Mouse (Mus musculus) heart, embryonic 16.5 days (tissue): ENCODE data around the gene Dmrtc1b. TPM values are rescaled to one million over a fixed set of nuclear protein-coding genes. Genes with fewer than 3 reads are reported as not detected.
"Not testable (repeated sequence)": the region's sequence is repeated elsewhere in the genome, so short reads cannot be mapped to it uniquely, and the experiment has no call there.

Source experiments
- ATAC-seq: fragments of 200-750 bp; cut with Nextera tagmentation; replicated peaks from 2 replicates; pipeline ENCODE4 v1.8.0; 2017; ENCODE audit warnings: moderate number of reproducible peaks; ENCODE audit not compliant: insufficient read depth, low FRiP score; ENCODE audit errors: extremely low read depth
- H3K27ac ChIP-seq: fragments of 300-500 bp; sonication (generic); 2 replicates; pipeline ENCODE4 v1.5.1; 2014; ENCODE audit warnings: mild to moderate bottlenecking, low read length, control low read depth, moderate library complexity
- H3K27me3 ChIP-seq: fragments of 300-500 bp; sonication (generic); 2 replicates; pipeline ENCODE4 v1.6.1; 2014; ENCODE audit warnings: low read length, mixed read lengths; ENCODE audit not compliant: control insufficient read depth, insufficient read depth
- H3K36me3 ChIP-seq: fragments of 300-500 bp; sonication (generic); 2 replicates; pipeline ENCODE4 v1.6.1; 2014; ENCODE audit not compliant: control insufficient read depth, insufficient read depth
- H3K4me1 ChIP-seq: fragments of 300-500 bp; sonication (generic); 2 replicates; pipeline ENCODE4 v1.6.1; 2014; ENCODE audit warnings: low read length, mixed read lengths; ENCODE audit not compliant: control insufficient read depth, insufficient read depth
- H3K4me2 ChIP-seq: fragments of 300-500 bp; sonication (generic); 2 replicates; pipeline ENCODE4 v1.6.1; 2014; ENCODE audit warnings: low read depth, mild to moderate bottlenecking, control low read depth, low read length
- H3K4me3 ChIP-seq: fragments of 300-500 bp; sonication (generic); 2 replicates; pipeline ENCODE4 v1.5.1; 2014; ENCODE audit warnings: mild to moderate bottlenecking, control low read depth, low read length
- H3K9ac ChIP-seq: fragments of 300-500 bp; sonication (generic); 2 replicates; pipeline ENCODE4 v1.6.1; 2014; ENCODE audit warnings: low read length, control low read depth
- H3K9me3 ChIP-seq: fragments of 300-500 bp; sonication (generic); replicated peaks from 2 replicates; pipeline ENCODE4 v1.6.1; 2016; ENCODE audit warnings: low read length; ENCODE audit not compliant: control insufficient read depth
- WGBS: fragments of 180-500 bp; shearing (Covaris S2); extraction: QIAGEN DNeasy Blood & Tissue Kit; methylation state at CpG from one replicate; pipeline ENCODE4 v1.1.7; 2014; 5-methylcytosine and 5-hydroxymethylcytosine counted together
- polyA plus RNA-seq: library from polyadenylated mRNA; unstranded; fragments of >200 nt; fragmentation: Nextera tagmentation; extraction: Ambion mirVana; gene quantifications from 2 replicates; pipeline ENCODE4 v1.2.1, GENCODE M21; 2015

Gene Dmrtc1b
- polyA plus RNA-seq = not detected in 2 replicates

DNA sequence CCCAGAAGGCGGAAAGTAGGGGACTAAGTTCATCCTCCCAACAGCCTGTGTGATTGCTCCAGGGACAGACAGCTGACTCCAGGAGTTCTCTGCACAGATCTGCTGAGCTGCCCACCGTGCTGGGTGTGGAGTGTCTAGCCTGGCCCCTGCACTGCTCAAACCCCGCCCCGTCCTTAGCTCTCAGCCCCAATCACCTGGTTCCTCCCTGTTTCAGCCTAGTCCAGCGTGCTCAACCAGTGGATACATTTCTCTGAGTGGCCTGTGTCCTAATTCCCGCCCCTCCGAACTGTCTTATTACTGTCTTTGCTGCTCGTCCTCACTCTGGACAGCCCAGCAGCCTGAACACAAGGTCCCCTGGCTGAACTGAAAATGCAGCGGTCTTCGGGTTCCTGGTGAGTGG is at the start of gene Dmrtc1b, which contains the start of gene Gm9112:
Gene Dmrtc1b, plus strand, starts transcription at position 331 of the 400 bp plus-strand sequence.
Gene Gm9112, minus strand, starts transcription at position 101 of the 400 bp plus-strand sequence.
- not testable (repeated sequence) for H3K4me1 ChIP-seq, ATAC-seq, H3K9me3 ChIP-seq

DNA sequence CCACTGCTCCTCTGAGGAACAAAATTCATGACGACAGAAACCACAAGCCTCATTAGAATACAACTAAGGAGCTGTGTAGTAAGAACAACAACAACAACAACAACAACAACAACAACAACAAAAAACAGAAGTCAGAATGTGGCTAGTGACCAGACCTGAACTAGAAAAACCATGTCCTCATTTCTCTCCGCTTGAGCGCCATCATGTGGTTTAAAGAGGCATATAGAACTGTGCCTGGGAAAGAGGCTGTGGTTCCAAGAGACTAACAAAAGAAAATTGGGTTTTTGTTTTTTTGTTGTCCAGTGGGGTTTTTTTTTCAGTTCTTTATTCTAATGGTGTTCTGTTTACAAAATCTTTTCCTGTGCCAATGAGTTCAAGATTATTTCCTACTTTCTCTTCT is 47.0 kb upstream of the Dmrtc1b start:
- WGBS = 17% methylated on average over 3 of the region's 3 CpGs
- no peak for ATAC-seq
- Histone ChIP-seq H3K36me3 (no peaks in the 10 kb centered on the region), H3K27me3 (no peaks in the 10 kb centered on the region), H3K9ac (no peak overlapping the region), H3K4me2 (no peak overlapping the region), H3K4me3 (no peak overlapping the region), H3K9me3 (no peaks in the 10 kb centered on the region), H3K4me1 (no peaks in the 10 kb centered on the region), H3K27ac (no peak overlapping the region)

More for the DNA sequence above, at the start of gene Dmrtc1b, which contains the start of gene Gm9112:
- H3K36me3 ChIP-seq, H3K4me3 ChIP-seq, H3K27me3 ChIP-seq, H3K4me2 ChIP-seq, H3K9ac ChIP-seq, H3K27ac ChIP-seq: not testable (repeated sequence)
- WGBS = 72% methylated on average over 7 of the region's 10 CpGs

DNA sequence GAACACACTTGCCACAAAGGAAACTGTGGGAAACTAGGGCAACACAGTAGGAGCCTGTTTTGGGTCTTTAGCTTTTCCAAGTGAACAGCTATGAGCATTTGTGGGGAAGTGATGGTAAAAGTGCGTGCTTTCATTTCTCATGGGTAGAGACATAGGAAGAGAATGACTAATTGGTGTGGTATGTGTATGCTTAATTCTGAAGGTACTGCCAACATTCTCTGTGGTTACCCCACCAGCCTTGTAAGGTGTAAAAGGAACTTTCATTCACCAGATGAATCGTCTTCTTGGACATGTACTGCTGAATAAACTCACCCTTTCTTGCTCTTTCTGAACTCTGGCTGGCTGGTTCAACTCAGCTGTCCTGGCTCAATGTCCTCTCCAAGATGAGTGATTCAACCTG is 41.0 kb upstream of the Dmrtc1b start:
- WGBS = 65% methylated on average over 2 of the region's 2 CpGs
- no peak for ATAC-seq
- Histone ChIP-seq H3K9me3 (no peaks in the 10 kb centered on the region), H3K4me1 (no peaks in the 10 kb centered on the region), H3K27ac (no peak overlapping the region), H3K9ac (no peak overlapping the region), H3K4me2 (no peak overlapping the region), H3K27me3 (no peaks in the 10 kb centered on the region), H3K36me3 (no peaks in the 10 kb centered on the region), H3K4me3 (no peak overlapping the region)

DNA sequence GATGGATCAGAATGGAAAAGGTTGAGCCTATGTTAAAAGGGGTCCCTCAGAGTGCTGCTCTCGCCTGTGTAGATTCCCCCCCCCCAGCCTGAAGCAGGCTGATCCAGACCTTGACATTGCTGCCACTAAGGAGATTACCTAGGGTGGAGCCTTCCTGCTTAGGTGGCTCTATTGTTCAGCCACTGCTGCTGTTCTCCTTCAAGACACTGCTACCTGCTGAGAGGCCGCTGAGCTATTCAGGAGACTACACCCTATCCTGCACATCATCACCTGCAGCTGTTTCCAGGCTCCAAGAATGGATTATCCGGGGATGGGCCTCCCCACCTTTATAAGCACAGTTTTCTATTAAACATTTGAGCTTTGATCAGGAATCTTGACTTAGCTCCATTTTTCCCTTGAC is 23.0 kb upstream of the Dmrtc1b start:
- H3K27me3 ChIP-seq, H3K27ac ChIP-seq, H3K4me2 ChIP-seq, ATAC-seq, H3K4me1 ChIP-seq, H3K36me3 ChIP-seq, H3K9me3 ChIP-seq, H3K4me3 ChIP-seq, H3K9ac ChIP-seq: not testable (repeated sequence)
- WGBS = 35% methylated on average over 3 of the region's 3 CpGs

DNA sequence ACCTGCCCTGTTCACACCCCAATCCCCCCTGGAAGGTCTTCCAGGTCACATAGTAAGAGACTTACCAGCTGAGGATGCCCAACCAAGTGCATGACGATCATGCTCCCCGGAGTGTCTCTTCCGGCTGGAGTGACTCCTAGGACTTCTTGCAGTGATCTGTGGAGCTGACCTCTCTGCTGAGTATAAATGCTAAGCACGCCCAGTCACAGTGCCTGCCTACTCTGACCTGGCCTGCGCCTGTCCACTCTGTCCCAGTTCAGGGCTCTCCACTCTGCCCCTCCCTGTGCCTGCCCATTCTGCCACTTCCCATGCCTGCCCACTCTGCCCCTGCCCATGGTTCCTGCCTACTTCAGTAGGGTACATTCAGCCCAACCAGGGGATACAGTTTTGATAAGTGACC is 20.8 kb upstream of the Dmrtc1b start, which contains the start of gene Gm3880:
Gene Gm3880, minus strand, starts transcription at position 101 of the 400 bp plus-strand sequence.
- H3K4me3 ChIP-seq, H3K27me3 ChIP-seq, H3K4me2 ChIP-seq, H3K9ac ChIP-seq, H3K9me3 ChIP-seq, H3K36me3 ChIP-seq, H3K27ac ChIP-seq, H3K4me1 ChIP-seq, ATAC-seq: not testable (repeated sequence)
- 79% methylated on average over 5 of the region's 5 CpGs for WGBS

DNA sequence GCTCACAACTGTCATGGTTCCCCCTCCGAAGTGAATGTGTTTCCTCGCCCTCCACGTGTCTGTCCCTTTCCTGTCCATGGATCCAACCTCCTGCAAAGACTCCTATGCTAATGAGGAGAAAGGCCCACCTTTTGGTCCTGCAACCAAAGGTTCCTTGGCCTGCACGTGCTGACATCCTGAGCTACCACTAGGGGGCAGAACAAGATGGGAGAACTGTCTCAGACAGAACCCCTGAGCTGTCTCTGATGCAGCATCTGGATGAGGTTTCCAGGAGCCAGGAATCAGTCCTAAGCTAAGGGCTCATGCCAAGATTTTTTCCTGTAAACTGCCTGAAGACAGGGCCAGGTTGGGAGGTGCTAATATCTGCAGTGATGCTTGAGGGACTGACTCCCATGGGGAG is 18.4 kb upstream of the Dmrtc1b start:
- H3K9ac ChIP-seq, H3K9me3 ChIP-seq, H3K4me2 ChIP-seq, H3K27ac ChIP-seq, H3K4me3 ChIP-seq, ATAC-seq, H3K27me3 ChIP-seq, H3K36me3 ChIP-seq, H3K4me1 ChIP-seq: not testable (repeated sequence)
- 18% methylated on average over 4 of the region's 4 CpGs for WGBS

DNA sequence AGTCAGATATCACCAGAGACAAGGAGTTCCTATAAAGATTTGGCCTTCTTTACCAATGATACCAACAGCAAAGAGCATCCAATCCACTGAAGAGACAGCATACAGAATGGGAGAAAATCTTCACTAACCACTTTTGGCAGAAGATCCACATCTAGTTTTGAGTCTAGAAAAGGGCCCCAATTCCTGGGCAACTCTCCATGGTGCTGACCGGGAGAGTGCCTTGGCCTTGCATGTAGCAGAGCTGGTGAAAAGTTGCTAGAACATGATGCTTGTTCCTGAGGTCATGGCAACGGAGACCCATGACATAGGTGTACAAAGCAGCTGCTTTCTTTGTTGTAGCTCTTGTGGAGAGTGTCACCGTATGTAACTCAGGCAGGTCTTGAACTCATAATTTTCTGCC is 7.0 kb upstream of the Dmrtc1b start:
- WGBS = 65% methylated on average over 3 of the region's 3 CpGs
- not testable (repeated sequence) for H3K4me3 ChIP-seq, H3K9me3 ChIP-seq, ATAC-seq, H3K27me3 ChIP-seq, H3K36me3 ChIP-seq, H3K27ac ChIP-seq, H3K9ac ChIP-seq, H3K4me1 ChIP-seq, H3K4me2 ChIP-seq

DNA sequence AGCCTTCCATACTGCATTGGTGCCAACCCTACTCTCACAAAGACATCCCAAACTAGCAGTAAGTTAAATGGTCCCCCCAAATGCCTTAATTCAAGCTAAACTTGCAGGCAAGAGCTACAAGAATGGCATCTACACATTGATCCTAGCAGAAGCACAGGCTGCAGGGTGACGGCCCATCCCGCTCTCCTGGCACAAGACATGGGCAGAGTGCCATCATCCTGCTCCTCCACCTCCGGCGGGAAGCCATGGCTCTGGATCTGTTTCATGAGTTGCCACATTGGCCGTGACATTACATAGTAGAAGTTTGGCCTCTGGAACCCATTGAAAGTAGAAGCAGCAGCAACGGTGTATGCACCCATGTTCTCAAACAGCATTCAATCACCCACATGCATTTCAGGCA is 16.6 kb downstream of the Dmrtc1b start:
- not testable (repeated sequence) for H3K4me1 ChIP-seq, ATAC-seq, H3K4me2 ChIP-seq, H3K27ac ChIP-seq, H3K9ac ChIP-seq, H3K9me3 ChIP-seq, H3K4me3 ChIP-seq, H3K27me3 ChIP-seq, H3K36me3 ChIP-seq
- WGBS = 90% methylated on average over 6 of the region's 6 CpGs
